Mouse (Mus musculus) urinary bladder, postnatal 10 days (tissue): ENCODE data around the gene Klkb1.

Experiments
- DNase-seq: peaks from one replicate; pipeline ENCODE4 v3.0.0; 2022; ENCODE audit warnings: low spot score

Gene Klkb1

DNA sequence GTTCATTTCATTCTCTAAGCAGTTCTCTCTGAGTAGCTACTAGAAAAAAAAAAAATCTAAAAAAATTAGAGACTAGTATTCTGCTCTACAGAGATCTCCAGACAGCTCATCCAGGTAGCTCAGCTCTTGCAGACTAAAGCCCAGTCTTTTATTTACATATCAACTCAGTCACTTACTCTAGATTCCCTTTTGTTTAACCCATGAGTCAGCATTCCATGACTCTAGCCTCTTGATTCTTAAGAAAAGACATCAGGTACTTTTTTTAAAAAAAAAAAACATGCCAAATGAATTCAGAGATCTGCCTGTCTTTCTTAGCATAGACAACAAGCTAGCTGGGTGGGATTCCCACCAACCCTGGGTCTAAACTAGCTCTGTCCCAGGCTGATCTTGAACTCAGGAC lies 26.2 kb downstream of the Klkb1 start:
- no peak for DNase-seq

- no peak for DNase-seq
Measured at GRCm38 (mm10) chr8:45267611-45268391, 26.9 kb downstream of the Klkb1 start.

- no peak for DNase-seq
Measured at GRCm38 (mm10) chr8:45266993-45267392, 27.7 kb downstream of the Klkb1 start.

DNA sequence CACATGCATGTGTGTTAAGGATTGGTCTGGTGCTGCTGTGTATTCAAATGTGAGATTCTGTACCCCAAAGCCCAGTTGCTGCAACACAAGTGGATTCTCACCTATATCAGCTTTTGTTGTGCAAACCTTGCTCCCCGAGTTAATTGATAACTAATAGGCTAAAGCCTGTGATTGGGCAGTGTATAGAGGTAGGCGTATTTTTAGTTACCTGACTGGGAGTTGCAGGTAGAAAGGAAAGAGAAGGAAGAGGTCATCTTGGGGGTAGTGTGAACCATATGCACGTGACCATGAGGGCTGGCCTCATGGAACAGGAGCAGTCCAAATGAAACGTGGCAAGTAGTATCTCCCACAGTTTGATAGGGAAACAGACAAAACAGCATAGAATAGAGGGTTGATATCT lies 29.7 kb downstream of the Klkb1 start:
- no peak for DNase-seq

DNA sequence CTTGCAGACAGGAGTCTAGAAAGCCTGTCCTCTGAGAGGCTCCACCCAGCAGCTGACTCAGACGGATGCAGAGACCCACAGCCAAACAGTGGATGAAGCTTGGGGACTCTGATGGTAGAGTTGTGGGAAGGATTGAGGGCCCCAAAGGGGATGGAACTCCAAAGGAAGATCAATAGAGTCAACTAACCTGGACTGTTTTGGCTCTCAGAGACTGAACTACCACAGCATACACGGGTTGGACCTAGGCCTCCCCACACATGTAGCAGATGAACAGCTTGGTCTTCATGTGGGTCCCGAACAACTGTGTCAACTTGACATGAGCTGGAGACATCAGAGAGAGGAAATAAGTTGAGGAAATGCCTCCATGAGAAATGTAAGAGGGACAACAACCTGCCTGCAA lies 31.8 kb downstream of the Klkb1 start:
- DNase-seq = no peak

GRCm38 (mm10) chr8:45261920-45262319 lies 32.7 kb downstream of the Klkb1 start, which contains the start of gene F11:
TSS of gene F11 (minus strand) at chr8:45262031.
- DNase-seq = no peak

- no peak for DNase-seq
Measured at GRCm38 (mm10) chr8:45258421-45258820, 36.2 kb downstream of the Klkb1 start.

DNA sequence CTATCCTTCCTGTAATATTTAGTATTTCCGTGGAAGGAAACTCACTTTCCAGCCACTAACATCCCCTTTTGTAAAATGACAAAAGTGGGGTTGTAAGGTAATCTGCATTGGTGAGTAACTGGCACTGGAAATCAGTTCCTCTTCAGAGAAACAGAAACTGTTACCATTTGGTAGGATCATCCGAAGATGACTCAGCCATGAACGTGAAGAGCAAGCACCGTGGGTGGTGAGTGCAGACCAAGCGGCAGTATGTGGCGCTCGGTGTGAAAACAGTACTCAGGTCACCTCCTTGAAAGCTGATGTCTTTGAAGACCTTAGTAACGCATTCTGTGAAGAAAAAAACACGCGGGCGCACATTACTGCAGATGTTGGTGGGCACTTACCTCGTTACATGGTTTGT lies 39.6 kb downstream of the Klkb1 start:
- no peak for DNase-seq

GRCm38 (mm10) chr8:45254194-45254842 lies 40.3 kb downstream of the Klkb1 start:
- DNase-seq = no peak

DNA sequence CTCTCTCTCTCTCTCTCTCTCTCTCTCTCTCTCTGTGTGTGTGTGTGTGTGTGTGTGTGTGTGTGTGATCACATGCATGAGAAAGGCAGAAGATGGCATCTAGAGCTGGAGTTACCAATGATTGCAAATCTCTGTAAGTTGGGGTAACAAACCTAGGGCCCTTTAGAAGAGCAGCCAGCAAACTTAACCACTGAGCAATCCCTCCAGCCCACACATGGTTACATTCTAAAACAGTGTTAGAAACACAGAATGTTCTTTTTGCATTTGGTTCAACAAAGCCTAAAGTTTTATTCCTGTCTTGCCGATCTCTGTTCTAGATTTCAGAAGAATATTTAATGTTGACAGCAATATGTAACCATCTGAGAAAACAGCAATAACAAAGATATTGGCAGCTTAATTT lies 41.1 kb downstream of the Klkb1 start:
- DNase-seq = no peak

DNA sequence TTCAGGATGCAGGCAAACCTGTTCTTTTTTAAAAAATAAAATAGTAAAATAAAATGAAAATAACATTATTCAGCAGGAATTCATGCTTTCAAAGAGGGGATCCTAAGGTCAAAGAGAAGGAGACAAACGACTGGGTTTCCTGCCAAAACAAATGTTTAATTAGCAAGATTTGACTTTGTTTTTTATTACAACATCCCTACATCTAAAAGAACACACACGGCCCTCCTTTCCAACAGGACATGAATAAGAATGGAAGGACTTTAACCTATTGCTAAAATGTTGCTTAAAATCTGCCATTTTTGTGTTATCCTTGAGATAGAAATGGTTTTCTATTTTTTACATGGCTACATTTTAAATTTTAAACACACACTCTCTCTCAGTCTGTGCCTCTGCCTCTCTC lies 41.5 kb downstream of the Klkb1 start:
- DNase-seq = no peak

GRCm38 (mm10) chr8:45246307-45246706 lies 48.4 kb downstream of the Klkb1 start:
- no peak for DNase-seq

DNA sequence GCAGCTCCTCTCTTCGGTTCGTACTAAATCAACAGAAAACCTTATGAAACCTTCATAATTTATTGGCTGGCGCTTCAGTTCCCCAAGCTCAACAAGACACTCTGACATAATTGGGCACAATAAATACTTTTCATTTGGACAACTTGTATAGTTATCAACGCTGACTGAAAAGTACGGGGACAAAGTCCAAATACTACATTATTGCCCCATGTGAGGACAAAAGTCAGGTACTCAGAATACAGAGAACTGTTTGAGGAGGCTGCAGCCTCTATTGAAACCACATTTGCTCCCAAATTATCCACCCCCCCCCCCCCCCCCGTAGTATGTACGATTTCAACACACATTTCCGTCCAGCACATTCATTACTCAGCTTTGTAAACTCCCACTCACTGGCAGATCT lies 55.3 kb downstream of the Klkb1 start:
- no peak for DNase-seq

DNA sequence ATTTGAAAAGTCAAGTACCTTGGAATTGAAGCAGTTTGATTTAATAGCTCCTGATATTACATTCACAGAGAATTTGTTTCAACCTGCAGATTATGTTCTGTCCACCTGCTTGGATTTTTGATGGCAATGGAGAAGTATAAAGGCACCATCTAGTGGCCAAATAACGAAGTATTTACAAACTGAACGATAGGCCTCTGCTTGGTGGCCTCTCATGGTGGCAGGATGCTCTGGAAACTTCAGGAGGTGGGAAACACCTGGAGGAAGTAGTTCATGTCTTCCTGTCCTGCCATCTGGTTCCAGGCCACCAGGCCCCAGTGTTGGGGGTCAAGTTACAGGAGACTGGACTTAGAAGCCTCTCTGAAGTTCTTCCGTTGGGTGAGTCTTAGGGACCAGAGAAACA lies 56.4 kb downstream of the Klkb1 start:
- no peak for DNase-seq

DNA sequence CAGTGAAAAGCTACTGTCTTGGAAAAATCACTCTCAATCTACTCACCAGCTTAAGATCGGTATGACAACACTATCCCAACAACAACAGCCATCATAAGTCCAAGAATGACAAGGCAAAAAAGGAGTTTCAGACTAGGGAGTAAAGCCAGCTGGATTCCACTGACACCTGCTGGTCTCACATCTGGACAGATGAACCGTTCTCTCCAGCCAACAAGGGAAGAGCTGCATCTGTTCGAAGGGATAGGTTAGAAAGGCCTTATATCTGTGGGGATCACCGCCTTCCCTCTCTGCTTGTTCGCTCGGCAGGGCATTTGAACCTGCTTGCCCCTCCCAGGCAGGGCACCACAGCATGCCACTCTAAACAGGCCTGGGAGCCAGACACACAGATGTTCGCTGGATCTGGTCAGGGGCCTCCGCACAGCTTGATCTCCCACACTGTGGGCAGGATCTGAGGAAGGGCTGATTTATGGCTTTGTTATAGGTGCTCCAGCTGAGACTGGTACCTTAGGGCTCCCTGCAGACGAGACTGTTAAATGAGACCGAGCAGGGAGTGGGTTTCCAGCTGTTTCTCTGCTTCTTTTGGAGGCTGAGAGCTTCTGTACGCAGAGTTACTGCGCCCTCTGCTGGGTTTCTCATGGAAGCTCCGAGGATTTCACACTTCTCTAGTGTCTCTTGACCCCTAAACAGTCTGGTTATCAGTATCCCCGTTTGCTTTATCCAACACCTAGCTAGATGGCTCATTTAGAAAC lies 58.3 kb downstream of the Klkb1 start:
- no peak for DNase-seq

DNA sequence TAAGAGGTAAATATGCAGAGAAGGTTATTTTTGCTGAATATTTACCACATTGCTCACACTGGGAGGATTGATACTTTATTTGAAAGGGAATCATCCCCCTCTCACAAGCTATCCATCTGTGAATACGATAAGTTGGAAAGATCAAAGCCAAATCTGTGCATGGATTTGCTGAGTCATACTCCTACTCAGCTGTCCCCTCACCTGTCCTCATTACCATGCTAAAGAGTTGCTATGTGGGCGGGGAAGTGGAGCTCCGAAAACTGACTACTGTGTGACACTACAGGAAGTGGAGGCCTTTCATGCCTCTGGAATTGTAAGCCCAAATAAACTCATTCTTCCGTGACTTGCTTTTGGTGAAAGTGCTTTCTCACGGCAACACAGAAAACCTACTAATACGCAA lies 59.4 kb downstream of the Klkb1 start:
- DNase-seq = no peak

DNA sequence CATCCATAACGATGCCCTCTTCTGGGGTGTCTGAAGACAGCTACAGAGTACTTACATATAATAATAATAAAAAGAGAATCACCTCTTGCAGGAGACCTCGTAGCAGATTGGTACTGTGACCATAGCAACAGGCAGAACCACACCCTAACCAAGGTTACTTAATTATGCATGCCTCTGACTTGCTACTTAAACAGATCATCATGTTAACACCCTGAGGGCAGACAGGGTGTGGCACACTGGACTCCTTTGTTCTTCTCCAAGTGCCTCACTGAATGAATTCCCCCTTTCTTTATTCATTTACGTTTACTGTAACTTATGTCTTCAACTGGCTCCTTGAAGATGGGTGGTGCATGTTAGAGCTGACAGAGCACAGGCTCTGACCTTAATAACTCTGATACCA lies 61.4 kb downstream of the Klkb1 start:
- DNase-seq = no peak
